Mouse (Mus musculus) T-helper 2 cell (primary cell): ENCODE measurements at regions not wholly inside any gene's neighbourhood (a gene's known extent, or its start where the extent isn't known, plus 50 kb on each side); places are given as distances from the start of the nearest gene placed in this dataset.

ENCODE experiments used
- in situ Hi-C: fragments of 300-600 bp; cut with MboI, MseI; formaldehyde crosslinking; loops from one replicate; pipeline ENCODE4 v1.15.1; 2025; ENCODE audit warnings: high pct_unique_total_duplicates

GRCm38 (mm10) chr10:16438414-16438813 is 1284.6 kb upstream of the Cited2 start:
- in situ Hi-C loops: no loop called here

GRCm38 (mm10) chr10:16440932-16441640 is 1281.9 kb upstream of the Cited2 start:
- in situ Hi-C loops: no loop called here

- in situ Hi-C loops: no loop called here
Measured at GRCm38 (mm10) chr10:16441661-16442072, 1281.4 kb upstream of the Cited2 start.

GRCm38 (mm10) chr10:16443901-16444300 is 1279.1 kb upstream of the Cited2 start:
- in situ Hi-C loops: no loop called here

GRCm38 (mm10) chr10:16467935-16468334 is 1255.1 kb upstream of the Cited2 start:
- in situ Hi-C loops: no loop called here

- in situ Hi-C loops: no loop called here
Measured at GRCm38 (mm10) chr10:16469711-16470110, 1253.3 kb upstream of the Cited2 start.

GRCm38 (mm10) chr10:16473952-16474521 is 1249.0 kb upstream of the Cited2 start:
- in situ Hi-C loops: no loop called here

GRCm38 (mm10) chr10:16498580-16498979 is 1224.4 kb upstream of the Cited2 start:
- in situ Hi-C loops: no loop called here

GRCm38 (mm10) chr10:16507681-16508080 is 1215.3 kb upstream of the Cited2 start:
- in situ Hi-C loops: no loop called here

- in situ Hi-C loops: no loop called here
Measured at GRCm38 (mm10) chr10:16508161-16508560, 1214.9 kb upstream of the Cited2 start.

- in situ Hi-C loops: loop anchor here (10.0 kb wide), 1 partner anchor 140 kb away; no protein-coding TSS in a partner anchor
Measured at GRCm38 (mm10) chr10:16514656-16515055, 1208.4 kb upstream of the Cited2 start.

GRCm38 (mm10) chr10:16521895-16522294 is 1201.1 kb upstream of the Cited2 start:
- in situ Hi-C loops: no loop called here

- in situ Hi-C loops: no loop called here
Measured at GRCm38 (mm10) chr10:16524101-16524500, 1198.9 kb upstream of the Cited2 start.

GRCm38 (mm10) chr10:16527693-16528092 is 1195.3 kb upstream of the Cited2 start:
- in situ Hi-C loops: no loop called here

GRCm38 (mm10) chr10:16537660-16538059 is 1185.4 kb upstream of the Cited2 start:
- in situ Hi-C loops: loop anchor here (10.0 kb wide), 1 partner anchor 1063 kb away; no protein-coding TSS in a partner anchor

- in situ Hi-C loops: loop anchor here (10.0 kb wide), 1 partner anchor 1064 kb away; no protein-coding TSS in a partner anchor
Measured at GRCm38 (mm10) chr10:16538379-16538778, 1184.6 kb upstream of the Cited2 start.

- in situ Hi-C loops: no loop called here
Measured at GRCm38 (mm10) chr10:16545445-16545844, 1177.6 kb upstream of the Cited2 start.

GRCm38 (mm10) chr10:16552861-16553635 is 1170.0 kb upstream of the Cited2 start:
- in situ Hi-C loops: no loop called here

GRCm38 (mm10) chr10:16574568-16574967 is 1148.5 kb upstream of the Cited2 start:
- in situ Hi-C loops: no loop called here

- in situ Hi-C loops: no loop called here
Measured at GRCm38 (mm10) chr10:16578554-16579078, 1144.4 kb upstream of the Cited2 start.

- in situ Hi-C loops: no loop called here
Measured at GRCm38 (mm10) chr10:16580200-16580599, 1142.8 kb upstream of the Cited2 start.

GRCm38 (mm10) chr10:16588833-16589232 is 1134.2 kb upstream of the Cited2 start:
- in situ Hi-C loops: no loop called here
